Mouse (Mus musculus) fat pad, adult 2 months (tissue): ENCODE data around the gene Nolc1.
A peak's percentile ranks its signal among the peaks of the same experiment; 100 is the strongest.

Source experiments
- DNase-seq: peaks from one replicate; pipeline ENCODE4 v3.0.0-alpha.2; 2011; ENCODE audit warnings: low read depth, low spot score; ENCODE audit errors: extremely low read depth

Gene Nolc1

GRCm38 (mm10) chr19:46041933-46042475 is 33.7 kb upstream of the Nolc1 start:
- no peak for DNase-seq

- no peak for DNase-seq
Measured at GRCm38 (mm10) chr19:46042476-46043011, 33.1 kb upstream of the Nolc1 start.

GRCm38 (mm10) chr19:46043380-46043779 is 32.3 kb upstream of the Nolc1 start:
- no peak for DNase-seq

GRCm38 (mm10) chr19:46044271-46044992 is 31.2 kb upstream of the Nolc1 start, which contains the start of gene Pprc1:
Gene Pprc1, plus strand, starts transcription at chr19:46044886.
- no peak for DNase-seq

- no peak for DNase-seq
Measured at GRCm38 (mm10) chr19:46044993-46045695, 30.5 kb upstream of the Nolc1 start, which contains the start of gene Ldb1. Gene Ldb1, minus strand, starts transcription at chr19:46045214.

GRCm38 (mm10) chr19:46045696-46046311 is 29.9 kb upstream of the Nolc1 start:
- DNase-seq, result no peak

GRCm38 (mm10) chr19:46046621-46047025 is 29.0 kb upstream of the Nolc1 start:
- DNase-seq, result no peak

GRCm38 (mm10) chr19:46047426-46047825 is 28.2 kb upstream of the Nolc1 start:
- no peak for DNase-seq

GRCm38 (mm10) chr19:46049129-46049528 is 26.5 kb upstream of the Nolc1 start:
- no peak for DNase-seq

GRCm38 (mm10) chr19:46050462-46050861 is 25.2 kb upstream of the Nolc1 start:
- DNase-seq, result no peak

GRCm38 (mm10) chr19:46055752-46056387 is 19.8 kb upstream of the Nolc1 start:
- no peak for DNase-seq

GRCm38 (mm10) chr19:46056388-46056946 is 19.2 kb upstream of the Nolc1 start:
- peak; percentile 83 for DNase-seq

- no peak for DNase-seq
Measured at GRCm38 (mm10) chr19:46056947-46057607, 18.6 kb upstream of the Nolc1 start.

- no peak for DNase-seq
Measured at GRCm38 (mm10) chr19:46058466-46058865, 17.2 kb upstream of the Nolc1 start.

- DNase-seq, result no peak
Measured at GRCm38 (mm10) chr19:46060845-46061244, 14.8 kb upstream of the Nolc1 start.

- no peak for DNase-seq
Measured at GRCm38 (mm10) chr19:46068054-46068453, 7.6 kb upstream of the Nolc1 start.

GRCm38 (mm10) chr19:46073285-46073684 is 2.4 kb upstream of the Nolc1 start:
- DNase-seq, result no peak

- no peak for DNase-seq
Measured at GRCm38 (mm10) chr19:46074266-46074665, 1.4 kb upstream of the Nolc1 start.

GRCm38 (mm10) chr19:46078535-46078934 is 2.9 kb downstream of the Nolc1 start:
- no peak for DNase-seq

- no peak for DNase-seq
Measured at GRCm38 (mm10) chr19:46085185-46085584, 9.5 kb downstream of the Nolc1 start.
